Mouse (Mus musculus) cerebellum, adult 8-10 months (tissue): Measurements from ENCODE around the gene Astn2.

ENCODE experiments used
- DNase-seq: peaks from one replicate; pipeline ENCODE4 v3.0.0; 2022

Gene Astn2

GRCm38 (mm10) chr4:66404201-66404711, at the start of gene Astn2:
Gene Astn2 (minus strand): TSS chr4:66404611.
- peak; percentile 68 for DNase-seq

- DNase-seq: no peak
These were observed 45.7 kb upstream of the Astn2 start for GRCm38 (mm10) chr4:66450115-66450514.

- no peak for DNase-seq
These were observed 26.8 kb upstream of the Astn2 start for GRCm38 (mm10) chr4:66431256-66431655.

- DNase-seq: peak; percentile 34
These were observed 21.4 kb upstream of the Astn2 start for GRCm38 (mm10) chr4:66425804-66426203.

GRCm38 (mm10) chr4:66414778-66415177, 10.4 kb upstream of the Astn2 start:
- DNase-seq: no peak

GRCm38 (mm10) chr4:66405086-66405485, 675 bp upstream of the Astn2 start:
- no peak for DNase-seq

GRCm38 (mm10) chr4:66403708-66404200, 657 bp downstream of the Astn2 start:
- peak; percentile 74 for DNase-seq

- no peak for DNase-seq
These were observed 1.2 kb downstream of the Astn2 start for GRCm38 (mm10) chr4:66403116-66403707.

- DNase-seq: peak; percentile 84
These were observed 1.8 kb downstream of the Astn2 start for GRCm38 (mm10) chr4:66402611-66403010.

GRCm38 (mm10) chr4:66401186-66401681, 3.2 kb downstream of the Astn2 start:
- DNase-seq: peak; percentile 80

GRCm38 (mm10) chr4:66399066-66399465, 5.3 kb downstream of the Astn2 start:
- DNase-seq: no peak

GRCm38 (mm10) chr4:66397216-66397615, 7.2 kb downstream of the Astn2 start:
- no peak for DNase-seq

GRCm38 (mm10) chr4:66393294-66393693, 11.1 kb downstream of the Astn2 start:
- DNase-seq: no peak

- no peak for DNase-seq
These were observed 13.9 kb downstream of the Astn2 start for GRCm38 (mm10) chr4:66390480-66390879.

- no peak for DNase-seq
These were observed 25.8 kb downstream of the Astn2 start for GRCm38 (mm10) chr4:66378586-66378985.

- DNase-seq: peak; percentile 36
These were observed 33.8 kb downstream of the Astn2 start for GRCm38 (mm10) chr4:66370557-66371071.

GRCm38 (mm10) chr4:66365500-66365899, 38.9 kb downstream of the Astn2 start:
- no peak for DNase-seq

- no peak for DNase-seq
These were observed 59.8 kb downstream of the Astn2 start for GRCm38 (mm10) chr4:66344632-66345031.

GRCm38 (mm10) chr4:66337443-66337842, 67.0 kb downstream of the Astn2 start:
- no peak for DNase-seq

GRCm38 (mm10) chr4:66330600-66331285, 73.7 kb downstream of the Astn2 start:
- DNase-seq: no peak

GRCm38 (mm10) chr4:66321051-66321450, 83.4 kb downstream of the Astn2 start:
- no peak for DNase-seq

- DNase-seq: no peak
These were observed 89.5 kb downstream of the Astn2 start for GRCm38 (mm10) chr4:66314806-66315484.

- no peak for DNase-seq
These were observed 91.7 kb downstream of the Astn2 start for GRCm38 (mm10) chr4:66312733-66313132.
